Mouse (Mus musculus): ENCODE measurements around the gene Gnptab.

Gnptab gene

DNA sequence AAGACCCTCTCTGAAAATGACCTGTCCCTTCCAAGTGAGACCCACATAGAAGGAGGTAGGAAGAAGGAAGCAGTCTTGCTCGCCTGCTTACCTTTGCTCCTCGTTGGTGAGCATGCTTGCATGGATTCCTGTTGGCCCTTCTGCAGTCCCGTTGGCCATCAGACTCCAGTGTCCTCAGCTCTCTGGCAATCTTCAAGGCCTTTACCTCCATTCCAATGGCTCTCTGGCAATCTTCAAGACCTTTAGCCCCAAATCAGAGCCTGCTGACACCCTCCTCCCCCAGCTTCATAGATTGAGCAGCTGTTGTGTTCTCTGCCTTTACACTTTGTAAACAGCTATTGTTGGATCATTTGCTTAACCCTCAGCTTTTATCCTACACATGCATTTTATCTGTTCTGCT lies 14.7 kb upstream of the Gnptab start:
- no peak for TF ChIP-seq GATA4 (IDR thresholded peaks at IDR 0.05; ENCODE audit: insufficient replicate concordance, low read length)

DNA sequence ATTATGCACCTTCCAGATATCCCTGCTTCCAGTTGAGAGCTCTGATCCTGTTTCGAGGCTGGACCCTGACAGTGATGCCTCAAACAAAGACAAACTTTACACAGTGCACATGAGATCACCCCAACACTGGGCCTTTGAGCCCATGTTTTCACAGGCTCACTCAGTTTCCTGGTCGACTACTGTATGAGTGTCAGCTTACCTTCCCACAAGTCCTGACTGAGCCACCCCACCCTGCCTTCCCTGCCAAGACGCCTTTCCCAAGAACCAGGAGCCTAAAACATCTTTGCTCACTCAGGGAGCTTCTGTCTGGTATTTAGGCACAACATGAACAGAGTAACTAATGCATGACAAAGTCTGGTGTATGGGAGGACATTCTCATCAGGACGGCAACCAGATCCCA lies 9.7 kb upstream of the Gnptab start:
- no peak for TF ChIP-seq GATA4 (IDR thresholded peaks at IDR 0.05; ENCODE audit: insufficient replicate concordance, low read length)

DNA sequence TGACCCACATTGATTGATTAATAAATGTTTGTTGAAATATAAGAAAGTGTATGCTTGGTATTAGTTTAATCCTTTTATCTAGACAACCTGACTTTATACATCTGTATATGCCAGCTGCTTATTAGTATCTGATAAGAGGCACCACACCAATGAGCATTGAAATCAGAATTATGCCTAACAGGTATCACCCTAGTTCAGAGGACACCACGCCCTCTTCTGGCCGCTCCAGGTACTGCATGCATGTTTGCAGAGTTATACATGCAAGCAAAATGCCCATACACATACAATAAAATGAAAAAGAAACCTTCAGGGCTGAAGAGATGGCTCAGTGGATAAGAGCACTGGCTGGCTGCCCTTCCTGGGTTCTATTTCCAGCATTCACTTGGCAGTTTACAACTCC lies 7.1 kb upstream of the Gnptab start:
- no peak for TF ChIP-seq GATA4 (IDR thresholded peaks at IDR 0.05; ENCODE audit: insufficient replicate concordance, low read length)

DNA sequence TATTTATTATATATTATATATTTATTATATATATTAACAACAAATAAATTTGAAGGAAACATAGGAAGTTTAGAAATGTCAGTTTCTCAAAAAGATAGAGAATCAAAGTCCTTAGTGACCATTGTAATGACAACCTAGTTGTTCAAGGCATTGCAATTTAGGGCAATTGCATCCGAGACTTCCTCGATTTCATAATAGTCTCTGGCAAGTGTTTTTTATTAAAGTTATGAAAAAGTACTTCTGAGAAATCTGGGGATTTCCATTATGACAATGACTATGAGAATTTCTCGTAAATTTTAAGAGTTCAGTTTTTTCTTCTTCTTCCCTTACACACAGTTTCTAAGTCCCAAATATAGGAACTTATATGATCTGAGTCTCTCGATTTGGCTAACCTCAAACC lies 6.5 kb upstream of the Gnptab start:
- TF ChIP-seq GATA4 (IDR thresholded peaks at IDR 0.05; ENCODE audit: insufficient replicate concordance, low read length), result no peak

DNA sequence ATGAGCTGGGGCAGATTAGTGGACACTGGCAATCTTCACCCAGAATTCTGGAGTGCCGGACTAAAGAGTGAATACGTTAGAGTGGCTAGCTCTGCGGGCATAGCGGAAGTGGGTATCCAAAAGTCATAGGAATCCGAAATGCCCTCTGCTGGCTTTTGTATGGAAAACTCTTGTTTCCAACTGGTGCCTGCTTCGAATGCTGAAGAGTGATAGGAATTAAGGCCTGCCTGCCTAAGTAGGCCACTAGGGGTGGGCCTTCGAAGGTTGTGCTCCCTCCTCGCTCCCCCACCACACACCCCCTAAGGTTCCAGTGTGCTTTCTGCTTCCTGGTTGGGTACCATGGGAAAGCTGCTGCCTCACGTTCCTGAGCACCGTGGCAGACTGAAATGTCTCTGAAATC lies 3.9 kb upstream of the Gnptab start:
- TF ChIP-seq GATA4 (IDR thresholded peaks at IDR 0.05; ENCODE audit: insufficient replicate concordance, low read length), result no peak

DNA sequence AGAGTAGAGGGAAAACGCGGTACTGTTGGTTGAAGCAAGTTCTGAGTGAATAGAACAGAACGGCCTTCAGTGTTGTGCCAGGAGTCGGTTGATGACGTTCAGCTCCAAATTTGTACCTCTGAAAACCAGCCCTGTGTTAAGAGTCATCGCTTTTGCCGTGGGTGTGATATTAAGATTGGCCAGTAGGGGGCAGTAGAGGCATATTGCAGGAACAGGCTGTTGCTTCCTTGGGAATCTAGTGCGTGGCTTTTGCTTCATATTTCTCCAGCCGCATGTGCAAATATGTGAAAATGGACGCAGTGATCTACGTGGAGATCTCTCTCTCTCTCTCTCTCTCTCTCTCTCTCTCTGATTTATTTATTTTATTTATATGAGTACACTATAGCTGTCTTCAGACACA lies 2.2 kb upstream of the Gnptab start:
- TF ChIP-seq GATA4 (IDR thresholded peaks at IDR 0.05; ENCODE audit: insufficient replicate concordance, low read length), result no peak

DNA sequence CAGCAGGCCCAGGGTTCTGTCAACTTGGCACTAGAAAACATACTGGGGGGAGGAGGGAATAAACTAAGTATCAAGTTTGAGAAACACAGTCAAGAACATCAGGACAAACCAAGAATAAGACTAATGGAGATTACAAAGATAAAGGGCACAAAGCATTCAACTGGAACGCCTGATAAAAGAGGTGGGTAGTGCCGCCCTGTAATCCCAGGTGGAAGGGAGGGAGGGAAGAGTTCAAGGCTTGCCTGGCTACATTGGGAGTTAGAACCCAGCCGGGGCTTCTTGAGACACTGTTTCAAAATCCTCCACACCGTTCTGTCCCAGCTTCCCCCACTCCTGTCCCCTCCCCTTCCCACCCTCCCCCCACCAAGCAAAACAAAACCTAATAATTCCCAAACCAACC lies 1.3 kb upstream of the Gnptab start:
- no peak for TF ChIP-seq GATA4 (IDR thresholded peaks at IDR 0.05; ENCODE audit: insufficient replicate concordance, low read length)

DNA sequence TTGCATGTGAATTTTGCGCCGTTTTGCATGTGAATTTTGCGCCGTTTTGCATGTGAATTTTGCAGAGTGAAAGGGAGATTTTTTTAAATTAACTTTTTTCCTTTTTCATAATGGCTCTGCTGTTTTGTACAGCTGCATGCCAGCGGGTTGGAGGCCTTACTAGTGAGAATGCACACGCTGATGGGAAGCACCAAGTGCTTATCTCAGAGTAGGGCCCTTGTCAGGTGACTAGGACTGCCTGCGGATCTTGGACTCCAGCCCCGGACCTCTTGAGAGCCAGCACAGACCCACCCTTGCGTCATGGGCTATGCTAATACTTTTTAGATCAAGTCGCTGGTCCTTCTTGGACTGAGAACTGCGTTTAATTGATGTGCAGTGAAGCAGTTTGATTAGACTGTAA lies 1.1 kb downstream of the Gnptab start:
- TF ChIP-seq GATA4 (IDR thresholded peaks at IDR 0.05; ENCODE audit: insufficient replicate concordance, low read length), result no peak

DNA sequence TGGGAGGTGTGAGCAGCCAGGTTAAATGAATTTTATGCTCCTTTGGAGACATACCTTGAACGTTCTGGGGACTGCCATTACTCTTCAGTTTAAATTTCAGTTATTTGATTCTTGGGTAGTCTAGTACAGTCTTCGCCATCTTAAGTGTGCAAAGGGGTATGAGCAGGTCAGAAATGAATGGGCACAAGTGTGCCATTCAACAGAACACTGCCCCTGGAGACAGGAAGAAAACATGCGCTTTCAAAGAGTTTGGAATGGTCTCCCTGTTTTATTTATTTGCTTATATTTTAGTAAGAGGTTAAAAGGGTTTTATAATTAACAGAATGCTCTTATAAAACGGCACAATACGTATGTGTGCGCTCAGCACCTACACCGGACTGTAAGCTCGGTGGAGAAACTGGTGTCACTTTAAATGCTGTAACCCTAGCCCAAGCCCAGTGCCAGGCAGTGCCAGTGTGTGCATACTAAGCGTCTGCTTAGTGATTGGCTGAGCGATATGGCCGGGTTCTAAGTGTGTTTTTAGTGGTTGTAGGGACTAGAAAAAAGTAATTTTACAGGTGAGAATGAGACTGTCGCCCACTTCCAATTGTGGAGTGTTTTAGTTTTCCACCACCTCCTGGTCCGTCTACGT lies 1.6 kb downstream of the Gnptab start:
- no peak for TF ChIP-seq GATA4 (IDR thresholded peaks at IDR 0.05; ENCODE audit: insufficient replicate concordance, low read length)

DNA sequence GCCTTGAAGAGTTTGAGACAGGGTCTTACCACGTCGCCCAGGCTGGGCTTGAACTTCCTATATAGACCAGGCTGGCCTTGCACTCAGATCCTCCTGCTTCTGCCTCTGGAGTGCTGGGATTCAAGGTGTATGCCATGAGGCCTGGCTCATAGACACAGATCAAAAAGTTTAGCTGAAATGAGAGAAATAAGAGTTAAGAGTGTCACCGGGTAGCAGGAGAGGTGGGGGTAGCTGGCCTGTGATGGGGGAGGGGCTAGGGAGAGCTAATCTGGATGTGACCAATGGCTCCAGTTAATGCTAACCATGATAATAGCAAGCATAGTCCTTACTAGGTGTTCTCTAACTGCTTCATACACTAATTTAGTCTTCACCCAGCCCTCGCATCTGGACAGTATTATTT lies 2.4 kb downstream of the Gnptab start:
- TF ChIP-seq GATA4 (IDR thresholded peaks at IDR 0.05; ENCODE audit: insufficient replicate concordance, low read length), result no peak

DNA sequence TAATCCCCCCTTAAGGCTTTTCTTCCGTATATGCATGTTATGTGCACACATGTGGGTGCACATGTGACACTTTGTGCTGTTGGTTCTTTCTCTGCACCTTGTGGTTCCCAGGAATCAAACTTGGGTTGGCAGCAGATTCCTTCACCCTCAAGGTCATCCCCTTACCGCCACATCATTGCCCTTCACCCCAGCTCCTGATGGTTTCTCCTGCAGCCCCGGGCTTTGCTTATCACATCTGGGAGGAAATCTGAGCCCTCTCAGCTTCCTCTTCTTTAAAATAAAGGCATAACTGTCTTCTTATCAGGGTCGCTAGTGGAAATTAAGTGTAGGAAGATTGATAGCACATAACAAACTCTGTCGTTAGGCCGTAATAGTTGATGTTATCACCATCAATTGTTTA lies 3.1 kb downstream of the Gnptab start:
- no peak for TF ChIP-seq GATA4 (IDR thresholded peaks at IDR 0.05; ENCODE audit: insufficient replicate concordance, low read length)

DNA sequence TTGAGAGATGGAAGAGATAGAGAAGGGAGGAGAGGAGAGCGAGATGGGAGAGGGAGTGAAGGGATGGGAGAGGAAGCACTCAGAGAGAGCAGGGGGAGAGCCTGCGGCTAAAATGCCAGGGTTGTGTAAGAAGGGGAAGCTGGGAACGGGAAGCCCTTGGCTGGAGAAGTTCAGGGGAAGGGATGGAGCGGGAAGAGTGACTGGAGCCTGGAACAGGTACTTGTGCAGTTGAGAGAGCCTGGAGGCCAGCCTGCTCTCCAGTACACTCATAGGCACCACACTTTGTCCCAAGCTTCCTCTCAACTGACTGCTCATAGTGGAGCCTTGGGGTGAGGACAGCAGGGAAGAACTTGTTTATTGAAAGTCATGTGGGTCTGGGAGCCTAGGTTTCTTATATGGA lies 4.5 kb downstream of the Gnptab start:
- TF ChIP-seq GATA4 (IDR thresholded peaks at IDR 0.05; ENCODE audit: insufficient replicate concordance, low read length), result no peak

DNA sequence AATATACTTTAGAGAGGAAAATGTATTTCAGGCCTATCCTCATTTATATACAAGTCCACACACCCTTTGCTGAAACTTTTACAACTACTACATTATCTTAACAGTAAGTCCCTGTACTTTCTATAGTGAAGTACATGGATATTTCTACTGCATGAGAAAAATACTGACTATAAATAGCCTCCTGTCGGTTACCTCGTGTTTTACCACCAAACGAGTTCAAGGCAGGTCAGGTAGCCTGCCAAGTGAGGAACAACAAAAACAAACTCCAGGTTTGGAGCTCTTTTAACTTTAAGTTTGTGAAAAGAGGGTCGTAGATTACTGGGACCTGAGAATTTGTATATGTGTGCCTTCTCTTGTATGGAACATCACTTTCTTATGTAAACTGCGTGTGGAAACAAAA lies 5.1 kb downstream of the Gnptab start:
- no peak for TF ChIP-seq GATA4 (IDR thresholded peaks at IDR 0.05; ENCODE audit: insufficient replicate concordance, low read length)

DNA sequence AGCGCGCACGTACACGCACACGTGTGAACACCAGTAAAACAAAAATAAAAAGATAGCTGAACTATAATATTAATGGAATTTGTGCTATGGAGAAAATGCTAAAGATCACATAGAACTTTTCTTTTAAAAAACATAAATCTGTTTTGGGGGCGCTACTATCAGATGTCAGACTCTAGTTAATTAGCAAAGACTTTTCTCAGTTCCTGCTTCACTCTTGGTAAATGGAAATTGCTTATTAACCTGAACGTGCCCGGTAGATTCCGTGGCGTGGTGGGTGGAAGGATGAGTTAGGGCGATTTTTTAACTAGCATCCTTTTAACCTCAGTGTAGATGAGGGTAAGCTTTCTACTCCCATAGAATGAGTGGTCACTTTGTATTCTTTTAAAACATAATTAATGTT lies 6.4 kb downstream of the Gnptab start:
- TF ChIP-seq GATA4 (IDR thresholded peaks at IDR 0.05; ENCODE audit: insufficient replicate concordance, low read length), result no peak

DNA sequence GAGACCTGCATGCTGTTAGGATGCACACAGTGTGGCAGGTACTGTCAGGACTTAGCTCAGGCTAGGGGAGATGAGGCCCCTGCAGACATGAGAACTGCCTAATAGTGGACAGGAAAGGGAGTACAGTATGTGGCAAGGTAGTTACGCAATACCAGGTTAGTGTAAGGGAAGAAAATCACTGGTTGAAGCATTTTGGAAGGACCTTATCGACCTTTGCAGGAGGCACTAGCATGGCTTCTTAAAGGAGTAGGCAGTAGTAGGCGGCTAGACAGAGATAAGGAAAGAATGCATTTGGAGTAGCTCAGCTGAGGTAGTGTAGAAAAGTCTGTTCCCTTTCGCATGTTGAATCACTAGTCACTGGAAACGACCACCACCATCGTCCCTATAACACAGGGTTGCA lies 6.8 kb downstream of the Gnptab start:
- TF ChIP-seq GATA4 (IDR thresholded peaks at IDR 0.05; ENCODE audit: insufficient replicate concordance, low read length), result no peak

DNA sequence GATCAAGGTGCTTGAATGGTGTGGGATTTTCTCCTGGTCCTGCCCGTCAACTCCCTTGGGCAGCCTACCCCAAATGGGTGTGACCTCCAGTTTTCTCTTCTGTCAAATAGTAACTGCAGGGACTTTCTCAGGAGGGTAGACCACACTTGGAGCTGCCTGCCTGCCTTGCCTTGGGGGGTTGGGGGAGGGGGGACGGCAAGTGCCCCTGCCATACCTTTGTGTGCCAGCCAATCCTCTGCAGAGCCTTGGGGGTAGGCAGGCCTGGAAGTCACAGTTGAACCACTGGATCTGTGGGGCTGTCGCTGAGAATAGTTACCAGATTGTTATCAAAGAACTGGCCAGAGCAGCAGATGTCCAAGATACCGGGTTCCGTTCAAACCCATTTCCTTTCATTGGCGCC lies 7.3 kb downstream of the Gnptab start:
- no peak for TF ChIP-seq GATA4 (IDR thresholded peaks at IDR 0.05; ENCODE audit: insufficient replicate concordance, low read length)

DNA sequence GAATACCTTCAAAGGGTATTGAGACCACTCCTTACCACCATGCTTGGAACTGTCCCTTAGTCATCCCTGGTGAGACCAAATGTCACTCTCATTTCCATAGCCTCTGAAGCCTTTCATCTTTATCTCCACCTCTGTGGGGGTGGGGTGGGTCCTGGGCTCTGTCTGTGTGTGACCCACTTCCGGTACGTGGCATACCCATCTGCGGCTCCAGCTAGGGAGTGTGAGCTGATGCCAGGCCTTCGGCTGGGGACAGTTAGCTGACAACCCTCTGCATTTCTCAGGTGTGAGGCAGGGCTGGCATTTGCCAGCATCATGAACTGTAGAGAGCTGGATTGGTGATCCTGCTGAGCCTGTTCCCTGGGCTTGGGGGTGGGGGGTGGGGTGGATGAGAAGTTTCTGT lies 10.6 kb downstream of the Gnptab start:
- TF ChIP-seq GATA4 (IDR thresholded peaks at IDR 0.05; ENCODE audit: insufficient replicate concordance, low read length), result no peak

All from liver, adult (tissue).